Mouse (Mus musculus): ENCODE data around the gene Gm3543. TPM values are rescaled to one million over a fixed set of nuclear protein-coding genes. Genes with fewer than 3 reads are reported as not detected.
"Not testable (repeated sequence)": the region's sequence is repeated elsewhere in the genome, so short reads cannot be mapped to it uniquely, and the experiment has no call there.

The Gm3543 gene
- not detected in 2 replicates for polyA plus RNA-seq (2015; fragmentation: Nextera tagmentation; extraction: Ambion mirVana)

GRCm38 (mm10) chr14:41983225-41983624 lies at the start of gene Gm3543:
TSS of gene Gm3543 (minus strand) at chr14:41983325.
- not testable (repeated sequence) for H3K9me3 ChIP-seq (ENCODE audit: control insufficient read depth, low read length); H3K27me3 ChIP-seq (replicated peaks; ENCODE audit: control insufficient read depth, insufficient read depth, low read length); H3K9ac ChIP-seq (ENCODE audit: low read depth, low read length); ATAC-seq; H3K4me2 ChIP-seq (ENCODE audit: low read depth, low read length); H3K27ac ChIP-seq (ENCODE audit: low read length); H3K36me3 ChIP-seq (ENCODE audit: control insufficient read depth, insufficient read depth, low read length); H3K4me1 ChIP-seq (ENCODE audit: control insufficient read depth, insufficient read depth, low read length); H3K4me3 ChIP-seq (ENCODE audit: low read length)
- no CpG with 5 or more reads among the region's 1 CpGs for WGBS

GRCm38 (mm10) chr14:41968596-41968995 lies 14.5 kb downstream of the Gm3543 start:
- not testable (repeated sequence) for H3K36me3 ChIP-seq (ENCODE audit: control insufficient read depth, insufficient read depth, low read length); H3K27ac ChIP-seq (ENCODE audit: low read length); H3K4me2 ChIP-seq (ENCODE audit: low read depth, low read length); H3K9me3 ChIP-seq (ENCODE audit: control insufficient read depth, low read length); ATAC-seq; H3K27me3 ChIP-seq (replicated peaks; ENCODE audit: control insufficient read depth, insufficient read depth, low read length); H3K4me1 ChIP-seq (ENCODE audit: control insufficient read depth, insufficient read depth, low read length); H3K4me3 ChIP-seq (ENCODE audit: low read length); H3K9ac ChIP-seq (ENCODE audit: low read depth, low read length)
- WGBS = 61% methylated on average over 3 of the region's 3 CpGs

- not testable (repeated sequence) for H3K9me3 ChIP-seq (ENCODE audit: control insufficient read depth, low read length); H3K9ac ChIP-seq (ENCODE audit: low read depth, low read length); H3K27me3 ChIP-seq (replicated peaks; ENCODE audit: control insufficient read depth, insufficient read depth, low read length); H3K4me2 ChIP-seq (ENCODE audit: low read depth, low read length); H3K36me3 ChIP-seq (ENCODE audit: control insufficient read depth, insufficient read depth, low read length); ATAC-seq; H3K4me3 ChIP-seq (ENCODE audit: low read length); H3K27ac ChIP-seq (ENCODE audit: low read length); H3K4me1 ChIP-seq (ENCODE audit: control insufficient read depth, insufficient read depth, low read length)
- 67% methylated on average over 1 of the region's 1 CpGs for WGBS
These were observed 15.3 kb downstream of the Gm3543 start, which contains the start of gene Gm6401 for GRCm38 (mm10) chr14:41967827-41968226. TSS of gene Gm6401 (minus strand) at chr14:41967927.

- not testable (repeated sequence) for ATAC-seq; H3K4me3 ChIP-seq (ENCODE audit: low read length); H3K4me2 ChIP-seq (ENCODE audit: low read depth, low read length); H3K27me3 ChIP-seq (replicated peaks; ENCODE audit: control insufficient read depth, insufficient read depth, low read length); H3K27ac ChIP-seq (ENCODE audit: low read length); H3K9ac ChIP-seq (ENCODE audit: low read depth, low read length); H3K9me3 ChIP-seq (ENCODE audit: control insufficient read depth, low read length); H3K4me1 ChIP-seq (ENCODE audit: control insufficient read depth, insufficient read depth, low read length); H3K36me3 ChIP-seq (ENCODE audit: control insufficient read depth, insufficient read depth, low read length)
- 58% methylated on average over 4 of the region's 4 CpGs for WGBS
These were observed 19.0 kb downstream of the Gm3543 start for GRCm38 (mm10) chr14:41964095-41964494.

GRCm38 (mm10) chr14:41943695-41944094 lies 39.4 kb downstream of the Gm3543 start, which contains the start of gene 1700024B05Rik:
TSS of gene 1700024B05Rik (plus strand) at chr14:41943995.
- H3K9me3 ChIP-seq (ENCODE audit: control insufficient read depth, low read length); ATAC-seq; H3K27me3 ChIP-seq (replicated peaks; ENCODE audit: control insufficient read depth, insufficient read depth, low read length); H3K36me3 ChIP-seq (ENCODE audit: control insufficient read depth, insufficient read depth, low read length); H3K9ac ChIP-seq (ENCODE audit: low read depth, low read length); H3K4me1 ChIP-seq (ENCODE audit: control insufficient read depth, insufficient read depth, low read length); H3K4me3 ChIP-seq (ENCODE audit: low read length); H3K4me2 ChIP-seq (ENCODE audit: low read depth, low read length); H3K27ac ChIP-seq (ENCODE audit: low read length): not testable (repeated sequence)
- 87% methylated on average over 1 of the region's 2 CpGs for WGBS

Other genes starting within 250 kb of the Gm3543 start
- not detected in 2 replicates for gene Gm7929, start 232.7 kb downstream of the Gm3543 start, polyA plus RNA-seq (2015; fragmentation: Nextera tagmentation; extraction: Ambion mirVana)
- gene Gm47189, start 210.9 kb downstream of the Gm3543 start, polyA plus RNA-seq (2015; fragmentation: Nextera tagmentation; extraction: Ambion mirVana) = not detected in 2 replicates
- gene Gm7980, start 76.0 kb downstream of the Gm3543 start, polyA plus RNA-seq (2015; fragmentation: Nextera tagmentation; extraction: Ambion mirVana) = not detected in 2 replicates
- gene 1700049E17Rik1, start 58.4 kb downstream of the Gm3543 start, polyA plus RNA-seq (2015; fragmentation: Nextera tagmentation; extraction: Ambion mirVana) = not detected in 2 replicates
- not detected in 2 replicates for gene 1700024B05Rik, start 39.3 kb downstream of the Gm3543 start, polyA plus RNA-seq (2015; fragmentation: Nextera tagmentation; extraction: Ambion mirVana)
- not detected in 2 replicates for gene Gm6401, start 15.4 kb downstream of the Gm3543 start, polyA plus RNA-seq (2015; fragmentation: Nextera tagmentation; extraction: Ambion mirVana)
- gene Gm7951, start 134.0 kb upstream of the Gm3543 start, polyA plus RNA-seq (2015; fragmentation: Nextera tagmentation; extraction: Ambion mirVana) = not detected in 2 replicates
- not detected in 2 replicates for gene Gm17027, start 179.3 kb upstream of the Gm3543 start, polyA plus RNA-seq (2015; fragmentation: Nextera tagmentation; extraction: Ambion mirVana)
- gene Gm3573, start 207.5 kb upstream of the Gm3543 start, polyA plus RNA-seq (2015; fragmentation: Nextera tagmentation; extraction: Ambion mirVana) = not detected in 2 replicates